Mouse (Mus musculus) embryonic fibroblast, embryonic 13.5 days (primary cell): ENCODE measurements at regions not wholly inside any gene's neighbourhood (a gene's known extent, or its start where the extent isn't known, plus 50 kb on each side); places are given as distances from the start of the nearest gene placed in this dataset.

Experiments
- CTCF ChIP-seq: IDR thresholded peaks from 2 replicates; pipeline ENCODE4 v1.5.1; 2011; ENCODE audit warnings: mild to moderate bottlenecking, control low read depth, low read length, moderate library complexity, borderline replicate concordance; ENCODE audit not compliant: insufficient read depth
- POLR2A ChIP-seq: IDR thresholded peaks from 2 replicates; pipeline ENCODE4 v1.6.1; 2011; ENCODE audit warnings: low read depth, mild to moderate bottlenecking, control low read depth, low read length, moderate library complexity

GRCm38 (mm10) chr16:79182474-79182873, 91.6 kb upstream of the Tmprss15 start:
- peak; percentile 22; the same call in 1 of the 2 replicates for TF ChIP-seq CTCF
- TF ChIP-seq POLR2A: no peak
